Mouse (Mus musculus) MEL (cell line): Measurements from ENCODE around the gene Nsg1.

Experiments
- CTCF ChIP-seq, 3 experiments: IDR thresholded peaks in 2 of 3; conservative IDR thresholded peaks in 1 of 3; 2 replicates each; pipeline ENCODE4 v1.5.1; 2011 to 2012; ENCODE audit warnings: low read length in 3 of 3, low read depth in 2 of 3, mild to moderate bottlenecking in 2 of 3, improper control_type of control experiment in 1 of 3, inconsistent platforms in 1 of 3, mixed read lengths in 1 of 3, moderate library complexity in 1 of 3; ENCODE audit not compliant: control insufficient read depth in 1 of 3, insufficient read depth in 1 of 3, poor library complexity in 1 of 3, severe bottlenecking in 1 of 3
- ETS1 ChIP-seq: IDR thresholded peaks from 2 replicates; pipeline ENCODE4 v1.6.1; 2012; ENCODE audit warnings: low read depth, mild to moderate bottlenecking, inconsistent platforms, low read length, improper control_type of control experiment, moderate library complexity
- GABPA ChIP-seq: IDR thresholded peaks from 2 replicates; pipeline ENCODE4 v1.6.1; 2012; ENCODE audit warnings: low read depth, mild to moderate bottlenecking, inconsistent platforms, low read length, improper control_type of control experiment, moderate library complexity
- GATA1 ChIP-seq: IDR thresholded peaks from 2 replicates; pipeline ENCODE4 v1.6.1; 2011; ENCODE audit warnings: low read depth, low read length, improper control_type of control experiment
- MAX ChIP-seq: IDR thresholded peaks from 2 replicates; pipeline ENCODE4 v1.6.1; 2011; ENCODE audit warnings: low read length, improper control_type of control experiment
- MAZ ChIP-seq: IDR thresholded peaks from 2 replicates; pipeline ENCODE4 v1.6.1; 2012; ENCODE audit warnings: low read depth, mild to moderate bottlenecking, inconsistent platforms, low read length, improper control_type of control experiment
- MEF2A ChIP-seq: IDR thresholded peaks from 2 replicates; pipeline ENCODE4 v1.6.1; 2014; ENCODE audit warnings: low read depth, mild to moderate bottlenecking, inconsistent platforms, low read length, improper control_type of control experiment; ENCODE audit not compliant: poor library complexity, insufficient replicate concordance, severe bottlenecking; ENCODE audit errors: extremely low read depth
- POLR2A ChIP-seq, 2 experiments: IDR thresholded peaks; 2 replicates each; pipeline ENCODE4 v1.6.1; 2011 to 2012; ENCODE audit warnings: low read length in 2 of 2, mild to moderate bottlenecking in 2 of 2, control low read depth in 1 of 2, improper control_type of control experiment in 1 of 2, low read depth in 1 of 2, moderate library complexity in 1 of 2; ENCODE audit not compliant: control insufficient read depth in 1 of 2, insufficient read depth in 1 of 2, poor library complexity in 1 of 2
- POLR2AphosphoS2 ChIP-seq: IDR thresholded peaks from 2 replicates; pipeline ENCODE4 v1.6.1; 2011; ENCODE audit warnings: low read length, improper control_type of control experiment
- RAD21 ChIP-seq: IDR thresholded peaks from 2 replicates; pipeline ENCODE4 v1.6.1; 2011; ENCODE audit warnings: mild to moderate bottlenecking, low read depth, low read length, improper control_type of control experiment
- TAL1 ChIP-seq: IDR thresholded peaks from 2 replicates; pipeline ENCODE4 v1.6.1; 2012; ENCODE audit warnings: mild to moderate bottlenecking, inconsistent platforms, low read length, moderate library complexity, mixed read lengths
- UBTF ChIP-seq: IDR thresholded peaks from 2 replicates; pipeline ENCODE4 v1.6.1; 2012; ENCODE audit warnings: low read depth, mild to moderate bottlenecking, inconsistent platforms, low read length, improper control_type of control experiment, moderate library complexity, borderline replicate concordance; ENCODE audit not compliant: insufficient read depth
- ZKSCAN1 ChIP-seq: IDR thresholded peaks from 2 replicates; pipeline ENCODE4 v1.6.1; 2012; ENCODE audit warnings: low read depth, mild to moderate bottlenecking, inconsistent platforms, low read length, improper control_type of control experiment, moderate library complexity
- ZNF384 ChIP-seq: IDR thresholded peaks from 2 replicates; pipeline ENCODE4 v1.6.1; 2012; ENCODE audit warnings: low read depth, mild to moderate bottlenecking, inconsistent platforms, low read length, improper control_type of control experiment

DNA sequence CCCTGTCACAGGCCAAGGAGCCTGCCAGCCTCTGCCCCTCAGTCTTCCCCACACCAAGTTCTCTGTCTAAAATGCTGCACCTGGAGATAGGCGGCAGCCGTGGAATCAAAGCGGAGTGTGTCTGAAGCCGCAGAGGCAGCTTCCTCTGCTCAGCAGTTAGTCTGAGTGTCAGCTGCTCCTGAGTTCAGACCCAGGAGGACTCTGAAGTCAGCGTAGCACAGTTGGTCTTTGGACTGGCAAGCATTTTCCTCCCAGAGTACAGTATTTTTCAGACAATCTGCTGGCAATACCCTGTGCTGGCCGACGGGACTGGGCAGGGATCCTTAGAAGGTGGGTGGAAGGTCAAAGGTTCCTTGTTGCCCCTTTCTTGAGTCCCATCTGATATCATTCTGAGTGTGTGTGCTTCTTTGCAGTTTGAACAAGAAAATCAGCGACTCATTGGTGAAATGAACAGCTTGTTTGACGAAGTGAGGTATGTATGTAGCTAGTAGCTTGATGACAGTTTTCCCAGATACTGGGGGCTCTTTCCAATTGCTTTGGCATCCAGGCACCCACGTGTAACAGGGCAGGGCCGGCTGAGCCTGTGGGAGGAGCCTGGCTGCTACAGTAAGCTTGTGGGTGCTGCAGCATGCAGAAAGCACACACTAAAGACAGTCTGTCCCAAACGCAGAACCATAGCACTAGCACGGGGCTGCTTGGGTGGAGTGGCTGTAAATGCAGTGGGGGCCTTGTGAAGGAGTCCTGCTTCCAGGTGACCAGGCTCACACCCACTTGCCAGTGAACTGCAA, 33.0 kb downstream of the Nsg1 start:
- TF ChIP-seq GABPA: no peak
- TF ChIP-seq POLR2A (IDR thresholded peaks at IDR 0.05; ENCODE audit: control insufficient read depth in 1 of 2, insufficient read depth in 1 of 2, low read depth in 1 of 2, low read length in 2 of 2, poor library complexity in 1 of 2): no peak
- no peak for TF ChIP-seq POLR2AphosphoS2
- no peak for TF ChIP-seq MAZ
- TF ChIP-seq CTCF (IDR thresholded peaks at IDR 0.05 in 2 of 3, conservative IDR thresholded peaks at IDR 0.05 in 1 of 3; ENCODE audit: control insufficient read depth in 1 of 3, insufficient read depth in 1 of 3, low read depth in 2 of 3, low read length in 3 of 3, poor library complexity in 1 of 3, severe bottlenecking in 1 of 3): no peak
- TF ChIP-seq MEF2A: no peak
- no peak for TF ChIP-seq TAL1
- TF ChIP-seq MAX: no peak
- TF ChIP-seq ZNF384: no peak
- no peak for TF ChIP-seq UBTF
- TF ChIP-seq ZKSCAN1: no peak
- TF ChIP-seq RAD21: no peak
- TF ChIP-seq ETS1: no peak
- no peak for TF ChIP-seq GATA1
